Mouse (Mus musculus) thymus, adult 2 months (tissue): Measurements from ENCODE around the gene Gsg1l. TPM values are rescaled to one million over a fixed set of nuclear protein-coding genes. Genes with fewer than 3 reads are reported as not detected.

ENCODE experiments used
- DNase-seq: peaks from one replicate; pipeline ENCODE4 v3.0.0; 2021
- H3K27ac ChIP-seq: fragments of 200-500 bp; 2 replicates; pipeline ENCODE4 v1.5.1; 2012; ENCODE audit warnings: low read length, control low read depth; ENCODE audit not compliant: control insufficient read depth, insufficient read depth
- H3K27me3 ChIP-seq: fragments of 200-500 bp; 2 replicates; pipeline ENCODE4 v1.6.1; 2012; ENCODE audit warnings: mild to moderate bottlenecking, low read length, moderate library complexity, mixed read lengths; ENCODE audit not compliant: control insufficient read depth, insufficient read depth
- H3K36me3 ChIP-seq: fragments of 200-500 bp; 2 replicates; pipeline ENCODE4 v1.6.1; 2012; ENCODE audit warnings: mild to moderate bottlenecking, low read length, moderate library complexity; ENCODE audit not compliant: control insufficient read depth, insufficient read depth
- H3K4me1 ChIP-seq: fragments of 200-500 bp; replicated peaks from 2 replicates; pipeline ENCODE4 v1.6.1; 2012; ENCODE audit warnings: low read length; ENCODE audit not compliant: control insufficient read depth, insufficient read depth
- H3K4me3 ChIP-seq: fragments of 200-500 bp; 2 replicates; pipeline ENCODE4 v1.5.1; 2012; ENCODE audit warnings: mild to moderate bottlenecking, low read length, control low read depth, moderate library complexity; ENCODE audit not compliant: control insufficient read depth, insufficient read depth
- CTCF ChIP-seq: fragments of 200-500 bp; IDR thresholded peaks from 2 replicates; pipeline ENCODE4 v1.5.1; 2012; ENCODE audit warnings: mild to moderate bottlenecking, control low read depth, low read length, moderate library complexity, borderline replicate concordance; ENCODE audit not compliant: control insufficient read depth, poor library complexity, insufficient read depth; ENCODE audit errors: extremely low read depth
- POLR2A ChIP-seq: fragments of 200-500 bp; IDR thresholded peaks from 2 replicates; pipeline ENCODE4 v1.6.1; 2012; ENCODE audit warnings: mild to moderate bottlenecking, low read length, control low read depth, moderate library complexity; ENCODE audit not compliant: control insufficient read depth, poor library complexity, insufficient read depth; ENCODE audit errors: extremely low read depth
- WGBS: fragments of 180-500 bp; shearing (Covaris S2); methylation state at CpG from one replicate; pipeline ENCODE4 v1.1.7; 2018; 5-methylcytosine and 5-hydroxymethylcytosine counted together
- polyA plus RNA-seq: library from polyadenylated mRNA; depleted of rRNA; stranded (reverse); fragments of >200 nt; gene quantifications from 2 replicates; pipeline ENCODE4 v1.2.3, GENCODE M21; 2012

Gsg1l gene
- polyA plus RNA-seq, 1 experiment: 0.94 TPM

DNA sequence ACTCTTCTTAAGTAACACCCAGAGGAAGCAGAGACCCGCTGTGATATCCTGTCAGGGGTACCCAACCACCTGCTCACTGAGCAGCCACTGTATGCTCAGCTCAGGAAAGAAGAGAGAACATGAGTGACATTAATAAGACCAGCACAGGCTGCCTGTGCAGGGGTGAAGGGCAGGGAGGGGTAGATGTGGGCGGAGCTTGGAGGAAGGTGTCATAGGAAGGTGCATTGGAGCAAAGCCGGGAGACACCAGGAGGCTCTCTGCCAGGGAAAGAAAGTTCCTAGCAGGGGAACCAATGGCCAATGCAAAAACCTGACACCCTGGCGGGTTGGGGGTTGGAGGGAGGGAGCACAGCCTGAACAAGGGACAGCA lies 1.8 kb upstream of the Gsg1l start:
- WGBS: 30% methylated on average over 4 of the region's 4 CpGs
- Histone ChIP-seq H3K36me3 (no peaks in the 10 kb centered on the region), H3K27me3 (peaks cover 15% of the 10 kb centered on the region; the same call in 1 of the 2 replicates)

DNA sequence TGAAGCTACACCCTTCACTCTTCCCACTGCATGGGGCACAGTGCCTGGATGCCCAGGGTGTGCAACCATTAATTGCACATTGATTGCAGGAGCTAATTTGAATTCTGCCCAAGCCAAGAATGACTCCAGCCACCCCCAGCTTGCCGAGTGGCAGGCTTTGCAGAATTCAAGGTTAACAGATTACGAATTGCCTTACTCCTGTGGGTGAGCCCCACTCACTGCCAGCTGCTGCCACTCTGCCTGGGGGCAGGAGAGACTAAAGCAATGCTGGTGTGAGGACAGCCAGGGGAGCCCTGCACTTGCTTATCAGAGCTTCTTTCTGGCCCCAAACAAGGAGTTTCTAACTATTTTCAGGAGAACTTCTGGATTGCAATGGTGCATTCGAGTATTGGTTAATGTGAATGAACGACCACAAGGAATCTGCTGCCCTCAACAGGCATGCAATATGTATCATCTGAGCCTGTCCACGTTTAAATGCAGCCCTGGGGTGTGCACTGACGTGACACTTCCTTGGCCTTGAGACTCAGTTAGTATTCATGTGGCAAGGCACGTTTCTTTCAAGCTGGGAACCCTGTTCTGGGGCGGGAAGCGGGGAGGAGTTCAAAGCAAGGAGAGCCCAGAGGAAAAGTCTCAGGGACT lies 1.2 kb upstream of the Gsg1l start:
- Histone ChIP-seq H3K36me3 (no peaks in the 10 kb centered on the region), H3K4me1 (peaks cover 7% of the 10 kb centered on the region), H3K4me3 (no peak overlapping the region), H3K27ac (no peak overlapping the region), H3K27me3 (peaks cover 15% of the 10 kb centered on the region; the same call in 1 of the 2 replicates)
- WGBS: 9% methylated on average over 9 of the region's 9 CpGs
- TF ChIP-seq POLR2A: no peak
- TF ChIP-seq CTCF: no peak
- DNase-seq: no peak

More for the DNA sequence above, 1.8 kb upstream of the Gsg1l start:
- Histone ChIP-seq H3K27ac (no peak overlapping the region), H3K4me1 (peaks cover 7% of the 10 kb centered on the region), H3K4me3 (no peak overlapping the region)
- no peak for DNase-seq
- TF ChIP-seq POLR2A (no peak), CTCF (no peak)

DNA sequence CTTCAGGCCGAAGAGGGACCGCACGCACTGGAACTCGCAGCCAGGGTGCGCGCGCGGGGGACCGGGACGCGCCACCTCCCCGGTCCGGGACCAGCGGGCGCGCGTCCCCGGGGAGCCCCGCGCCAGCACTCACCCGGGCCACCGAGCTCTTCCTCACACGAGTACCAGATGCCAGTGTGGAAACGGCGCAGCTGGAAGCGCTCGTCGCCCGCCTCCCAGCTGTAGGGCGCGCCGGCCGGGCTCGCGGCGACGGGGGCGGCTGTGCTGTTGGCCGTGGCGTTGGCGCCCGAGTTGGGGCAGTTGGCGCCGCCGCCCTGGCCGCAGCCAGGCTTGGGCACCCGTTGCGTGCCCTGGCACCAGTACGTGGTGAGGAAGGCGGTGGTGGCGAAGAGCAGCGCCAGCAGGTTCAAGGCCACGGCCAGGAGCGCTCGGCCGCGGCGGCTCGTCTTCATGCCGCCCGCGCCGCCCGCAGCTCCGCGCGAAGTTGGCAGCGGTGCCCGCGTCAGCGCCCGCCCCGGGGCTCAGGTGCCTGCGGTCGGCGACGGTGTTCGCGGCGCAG lies 405 bp downstream of the Gsg1l start:
- Histone ChIP-seq H3K4me1 (peaks cover 7% of the 10 kb centered on the region), H3K27me3 (peaks cover 15% of the 10 kb centered on the region; the same call in 1 of the 2 replicates), H3K27ac (no peak overlapping the region), H3K36me3 (no peaks in the 10 kb centered on the region), H3K4me3 (no peak overlapping the region; the same call in 1 of the 2 replicates)
- WGBS: 2% methylated on average over 80 of the region's 80 CpGs
- no peak for DNase-seq
- TF ChIP-seq POLR2A (no peak), CTCF (no peak)

DNA sequence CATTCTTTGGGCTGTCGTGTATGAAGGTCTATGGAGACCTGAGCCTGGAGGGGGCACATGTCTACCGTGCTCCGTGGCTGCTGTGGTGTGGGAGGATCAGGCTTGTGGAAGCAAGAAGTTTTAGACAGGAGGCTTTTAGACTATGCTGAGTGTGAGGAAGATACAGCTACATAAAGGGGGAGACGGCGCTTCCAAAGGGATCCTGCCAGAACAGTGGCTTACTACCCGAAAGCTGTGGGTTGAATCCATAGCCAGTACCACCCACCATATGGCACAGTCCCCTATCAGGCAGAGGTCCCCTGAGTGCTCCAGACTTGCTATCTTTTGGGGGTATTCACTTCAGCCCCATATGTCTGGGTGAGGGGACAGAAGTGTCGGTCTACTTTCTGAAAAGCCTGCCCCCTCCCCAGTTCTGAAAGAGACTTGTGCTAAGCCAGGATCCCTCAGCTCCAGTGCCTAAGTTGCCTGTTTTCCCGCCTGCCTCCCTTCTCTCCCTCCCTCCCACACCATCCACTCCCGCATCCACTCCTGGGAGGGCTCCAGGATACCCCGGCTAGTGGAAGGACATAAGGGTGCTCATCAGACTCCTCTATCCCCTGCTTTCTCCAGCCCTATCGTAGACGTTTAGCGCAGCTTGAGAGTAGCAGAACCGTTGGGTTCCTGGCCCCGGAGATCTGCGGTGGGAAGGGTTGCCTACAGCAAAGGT lies 1.1 kb downstream of the Gsg1l start:
- peaks cover 7% of the 10 kb centered on the region for H3K4me1 ChIP-seq
- no peaks in the 10 kb centered on the region for H3K36me3 ChIP-seq
- no peak for DNase-seq
- TF ChIP-seq POLR2A: no peak
- no peak for TF ChIP-seq CTCF
- no peak overlapping the region for H3K4me3 ChIP-seq
- H3K27me3 ChIP-seq: peaks cover 15% of the 10 kb centered on the region; the same call in 1 of the 2 replicates
- H3K27ac ChIP-seq: no peak overlapping the region
- 34% methylated on average over 16 of the region's 16 CpGs for WGBS

DNA sequence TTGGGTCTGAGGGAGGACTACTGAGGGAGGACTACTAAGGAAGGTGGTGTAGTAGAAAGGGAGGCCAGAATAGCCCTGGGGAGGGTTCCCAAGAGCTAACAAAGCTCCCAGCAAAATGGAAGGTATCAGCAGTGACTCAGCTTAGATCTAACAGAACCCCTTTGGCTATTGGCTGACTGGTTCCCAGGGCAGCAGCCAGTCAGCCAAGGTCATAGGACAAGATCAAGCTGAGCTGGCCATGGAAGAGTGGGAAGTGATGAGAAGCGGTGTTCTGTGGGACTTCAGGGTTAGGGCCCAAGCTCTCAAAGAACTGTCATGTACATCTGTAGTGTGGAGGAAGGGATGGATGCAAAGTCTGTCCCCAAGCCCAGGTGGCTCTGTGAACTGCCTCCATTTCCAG lies 5.3 kb downstream of the Gsg1l start:
- Histone ChIP-seq H3K4me3 (no peak overlapping the region), H3K36me3 (no peaks in the 10 kb centered on the region), H3K4me1 (peaks cover 4% of the 10 kb centered on the region), H3K27me3 (peaks cover 9% of the 10 kb centered on the region; the same call in 1 of the 2 replicates), H3K27ac (no peak overlapping the region)
- 96% methylated on average over 1 of the region's 1 CpGs for WGBS
- TF ChIP-seq POLR2A (no peak), CTCF (no peak)
- DNase-seq: no peak

DNA sequence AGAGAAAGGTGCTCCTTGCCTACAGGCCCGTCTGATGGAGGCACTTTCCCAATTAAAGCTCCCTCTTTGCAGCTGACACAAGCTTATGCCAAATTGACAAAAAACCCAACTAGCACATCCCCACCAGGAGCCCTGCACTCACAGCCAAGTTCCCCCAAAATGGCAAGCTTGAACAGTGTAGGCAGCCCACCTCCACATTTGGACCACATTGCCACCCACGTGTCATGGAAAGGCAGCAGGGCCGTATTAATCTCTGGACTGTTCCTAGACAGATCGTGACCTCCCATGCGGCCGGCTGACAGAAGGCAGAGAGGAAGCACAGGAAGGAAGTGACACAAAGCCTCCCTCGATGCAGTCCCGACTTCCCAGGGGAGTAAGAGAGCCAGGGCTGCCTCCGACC lies 7.2 kb downstream of the Gsg1l start:
- no peaks in the 10 kb centered on the region; the same call in 1 of the 2 replicates for H3K27me3 ChIP-seq
- no peak overlapping the region for H3K27ac ChIP-seq
- H3K4me3 ChIP-seq: no peak overlapping the region
- no peak for DNase-seq
- TF ChIP-seq CTCF (no peak), POLR2A (no peak)
- no peaks in the 10 kb centered on the region for H3K4me1 ChIP-seq
- 27% methylated on average over 9 of the region's 9 CpGs for WGBS
- no peaks in the 10 kb centered on the region for H3K36me3 ChIP-seq
